Mouse (Mus musculus) adrenal gland, adult 18-20 months (tissue): Measurements from ENCODE around the gene Olfr860. TPM values are rescaled to one million over a fixed set of nuclear protein-coding genes. Genes with fewer than 3 reads are reported as not detected.
"Not testable (repeated sequence)": the region's sequence is repeated elsewhere in the genome, so short reads cannot be mapped to it uniquely, and the experiment has no call there.

Experiments used
- DNase-seq, 2 experiments: peaks; one replicate each; pipeline ENCODE4 v3.0.0; 2021 to 2022; ENCODE audit warnings: low spot score in 2 of 2
- long read RNA-seq, 2 experiments: library from polyadenylated mRNA; stranded (forward); transcript quantifications; one replicate each; pipeline ENCODE4 v2.0.0; 2021
- total RNA-seq, 2 experiments: library from RNA; stranded (reverse); gene quantifications; 1 replicate in 1 of 2; 2 replicates in 1 of 2; pipeline ENCODE4 v1.2.3; 2021

Olfr860 gene
- not detected for total RNA-seq
- long read RNA-seq, experiment 1, result 0 reads
- long read RNA-seq, experiment 2, result 0 reads

DNA sequence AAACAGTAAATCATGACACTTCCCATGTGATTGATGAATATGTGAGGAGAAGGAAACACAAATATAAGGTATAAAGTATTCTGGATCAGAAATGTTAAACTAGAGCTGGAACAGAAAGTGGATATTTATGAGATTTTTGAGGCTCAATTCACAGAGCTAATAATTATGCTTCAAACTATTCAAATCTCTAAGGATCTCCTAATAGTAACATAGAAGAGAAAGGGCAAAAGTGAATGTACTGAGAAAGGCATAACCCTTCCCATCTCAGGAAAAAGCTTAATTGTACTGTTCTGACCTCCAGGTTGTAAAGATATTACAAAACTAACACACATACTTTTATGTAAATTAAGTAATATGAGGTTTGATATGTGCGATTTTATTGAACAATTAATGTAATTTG lies at the start of gene Olfr860:
TSS of gene Olfr860 (minus strand) at position 101 of the 400 bp plus-strand sequence.
- no peak for DNase-seq

DNA sequence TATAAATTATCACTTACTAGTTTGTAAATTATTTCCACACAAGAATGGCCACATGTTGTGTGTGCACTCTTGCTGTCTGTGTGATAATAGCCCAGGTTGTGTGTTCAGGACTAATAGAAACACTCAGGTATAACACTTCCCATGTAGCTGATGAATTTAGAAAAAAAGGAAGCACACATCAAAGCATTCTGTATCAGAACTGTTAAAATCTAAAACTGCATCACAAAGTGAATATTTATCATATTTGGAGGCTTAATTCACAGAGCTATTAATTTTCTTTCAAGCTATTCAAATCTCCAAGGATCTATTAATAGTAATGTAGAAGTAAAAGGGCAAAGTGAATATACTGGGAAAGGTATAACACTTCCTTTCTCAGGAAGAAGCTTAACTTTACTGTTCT lies 38.4 kb upstream of the Olfr860 start, which contains the start of gene Olfr862:
TSS of gene Olfr862 (minus strand) at position 101 of the 400 bp plus-strand sequence.
- DNase-seq, result no peak

DNA sequence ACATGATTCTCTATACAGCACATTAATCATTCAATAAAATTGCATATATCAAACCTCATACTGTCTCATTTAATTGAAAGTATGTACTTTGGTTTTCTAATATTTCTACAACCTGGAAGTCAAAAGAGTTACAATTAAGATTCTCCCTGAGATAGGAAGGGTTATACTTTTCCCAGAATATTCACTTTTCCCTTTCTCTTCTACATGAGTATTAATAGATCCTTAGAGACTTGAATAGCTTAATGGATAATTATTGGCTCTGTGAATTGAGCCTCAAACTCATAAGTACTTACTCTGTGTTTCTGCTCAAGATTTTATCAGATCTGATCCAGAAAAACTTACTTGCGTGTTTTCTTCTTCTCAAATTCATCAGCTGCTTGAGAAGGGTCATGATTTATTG lies 44.9 kb downstream of the Olfr860 start, which contains the start of gene Olfr859:
TSS of gene Olfr859 (plus strand) at position 301 of the 400 bp plus-strand sequence.
- not testable (repeated sequence) for DNase-seq

DNA sequence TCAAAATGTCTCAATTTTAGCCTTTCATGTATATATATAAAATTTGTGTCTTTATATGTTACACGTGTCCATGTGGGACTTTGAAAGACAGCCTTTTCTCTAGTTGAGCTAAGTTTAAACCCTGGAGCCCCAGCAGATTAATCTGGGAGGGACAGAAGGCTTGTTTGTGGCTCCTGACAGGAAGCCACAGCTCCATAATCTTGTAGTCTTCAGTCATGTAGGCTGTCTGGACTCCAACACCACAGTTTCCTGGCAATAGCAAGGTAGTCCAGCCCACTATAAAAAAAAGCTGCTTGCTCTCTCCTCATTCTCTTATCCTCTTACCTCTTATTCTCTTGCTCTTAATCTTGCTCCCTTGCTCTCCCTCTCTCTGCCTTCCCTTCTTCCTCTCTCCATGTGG lies 46.5 kb downstream of the Olfr860 start:
- DNase-seq, result no peak

Other genes with a start within 250 kb of the Olfr860 start
- 10 to 100 TPM; 18.2 to 21.3 TPM for gene Zfp317, start 227.6 kb downstream of the Olfr860 start, total RNA-seq
- not detected for gene Olfr857, start 140.3 kb downstream of the Olfr860 start, total RNA-seq
- gene Olfr58, start 69.5 kb downstream of the Olfr860 start, total RNA-seq, result not detected
- not detected for gene Olfr859, start 44.8 kb downstream of the Olfr860 start, total RNA-seq
- gene Olfr862, start 38.3 kb upstream of the Olfr860 start, total RNA-seq, result not detected
- not detected for gene Olfr77, start 67.1 kb upstream of the Olfr860 start, total RNA-seq
- not detected for gene Olfr866, start 178.3 kb upstream of the Olfr860 start, total RNA-seq
- not detected for gene Olfr867, start 207.8 kb upstream of the Olfr860 start, total RNA-seq
- gene Olfr868, start 248.9 kb upstream of the Olfr860 start, total RNA-seq, result not detected